Mouse (Mus musculus): ENCODE data around the gene Edn3. TPM values are rescaled to one million over a fixed set of nuclear protein-coding genes. Genes with fewer than 3 reads are reported as not detected.

Edn3 gene
- polyA plus RNA-seq, 1 experiment from 2014 or later, result 26.5 TPM

DNA sequence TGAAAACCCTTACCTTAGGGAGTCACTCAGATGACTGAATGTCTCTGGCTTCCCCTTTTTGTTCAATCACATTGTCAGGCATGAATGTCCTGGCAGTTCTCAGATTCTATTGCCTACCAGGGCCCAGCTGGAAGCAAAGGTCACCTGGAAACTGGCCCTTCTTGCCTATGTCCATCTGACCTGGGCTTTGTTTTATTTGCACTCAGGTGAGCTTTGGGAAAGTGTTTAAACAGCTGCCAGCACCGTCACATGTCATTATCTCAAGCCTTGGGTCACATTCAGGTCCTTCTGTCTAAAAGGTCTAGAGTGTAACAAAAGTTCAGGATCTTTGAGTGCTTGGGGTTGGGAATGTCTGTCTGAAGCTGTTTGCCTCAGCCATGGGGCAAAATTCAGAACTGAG lies 43.2 kb downstream of the Edn3 start:
- Histone ChIP-seq H3K27me3 (replicated peaks; ENCODE audit: insufficient read depth, low read length) (no peaks in the 10 kb centered on the region), H3K27ac (ENCODE audit: low read length) (no peak overlapping the region), H3K36me3 (ENCODE audit: insufficient read depth, low read length) (no peaks in the 10 kb centered on the region), H3K9me3 (ENCODE audit: low read length) (no peaks in the 10 kb centered on the region), H3K4me1 (ENCODE audit: insufficient read depth, low read depth, low read length) (no peaks in the 10 kb centered on the region), H3K4me2 (replicated peaks; ENCODE audit: low read depth, low read length) (no peak overlapping the region), H3K4me3 (ENCODE audit: low read depth, low read length) (no peak overlapping the region), H3K9ac (replicated peaks; ENCODE audit: low read depth) (no peak overlapping the region)
- WGBS, result 43% methylated on average over 1 of the region's 1 CpGs
- ATAC-seq (no peak), DNase-seq (ENCODE audit: low spot score) (no peak)
- TF ChIP-seq CTCF (IDR thresholded peaks at IDR 0.05), result no peak
- TF ChIP-seq EP300 (IDR thresholded peaks at IDR 0.05), result no peak

DNA sequence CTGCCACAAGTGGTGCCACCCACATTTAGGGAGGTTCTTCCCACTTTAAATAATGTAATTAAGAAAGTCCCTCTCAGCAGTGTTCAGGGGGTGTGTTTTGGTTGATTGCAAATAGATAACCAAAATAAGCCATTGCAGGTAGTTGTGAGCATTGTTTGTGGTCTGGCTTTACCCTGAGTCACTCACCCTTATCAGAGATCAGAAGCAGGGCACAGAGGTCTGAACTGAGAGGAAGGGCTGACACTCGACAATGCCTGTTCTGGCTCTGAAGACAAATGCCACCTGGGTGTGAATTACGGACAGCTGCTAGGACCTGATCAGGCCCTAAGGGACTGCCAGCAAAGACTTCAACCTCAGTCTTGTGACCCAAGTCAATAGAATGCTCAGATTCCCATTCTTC lies 47.5 kb downstream of the Edn3 start:
- WGBS, result 45% methylated on average over 2 of the region's 2 CpGs
- DNase-seq (ENCODE audit: low spot score), result no peak
- Histone ChIP-seq H3K36me3 (ENCODE audit: insufficient read depth, low read length) (no peaks in the 10 kb centered on the region), H3K4me3 (ENCODE audit: low read depth, low read length) (no peak overlapping the region), H3K9ac (replicated peaks; ENCODE audit: low read depth) (no peak overlapping the region), H3K27ac (ENCODE audit: low read length) (no peak overlapping the region), H3K4me1 (ENCODE audit: insufficient read depth, low read depth, low read length) (no peaks in the 10 kb centered on the region), H3K4me2 (replicated peaks; ENCODE audit: low read depth, low read length) (no peak overlapping the region), H3K9me3 (ENCODE audit: low read length) (no peaks in the 10 kb centered on the region), H3K27me3 (replicated peaks; ENCODE audit: insufficient read depth, low read length) (no peaks in the 10 kb centered on the region)
- TF ChIP-seq EP300 (IDR thresholded peaks at IDR 0.05) (no peak), CTCF (IDR thresholded peaks at IDR 0.05) (no peak)
- ATAC-seq, result no peak

- no peak overlapping the region for H3K9ac ChIP-seq (replicated peaks; ENCODE audit: low read depth)
- 37% methylated on average over 4 of the region's 4 CpGs for WGBS
- TF ChIP-seq EP300 (IDR thresholded peaks at IDR 0.05) (no peak), CTCF (IDR thresholded peaks at IDR 0.05) (no peak)
- ATAC-seq (no peak), DNase-seq (ENCODE audit: low spot score) (no peak)
- no peak overlapping the region for H3K4me3 ChIP-seq (ENCODE audit: low read depth, low read length)
- no peaks in the 10 kb centered on the region for H3K4me1 ChIP-seq (ENCODE audit: insufficient read depth, low read depth, low read length)
- no peaks in the 10 kb centered on the region for H3K9me3 ChIP-seq (ENCODE audit: low read length)
- no peaks in the 10 kb centered on the region for H3K36me3 ChIP-seq (ENCODE audit: insufficient read depth, low read length)
- no peak overlapping the region for H3K4me2 ChIP-seq (replicated peaks; ENCODE audit: low read depth, low read length)
- no peaks in the 10 kb centered on the region for H3K27me3 ChIP-seq (replicated peaks; ENCODE audit: insufficient read depth, low read length)
- no peak overlapping the region for H3K27ac ChIP-seq (ENCODE audit: low read length)
Measured at GRCm38 (mm10) chr2:174809296-174809695, 48.9 kb downstream of the Edn3 start.

- Histone ChIP-seq H3K27me3 (replicated peaks; ENCODE audit: insufficient read depth, low read length) (no peaks in the 10 kb centered on the region), H3K4me3 (ENCODE audit: low read depth, low read length) (no peak overlapping the region), H3K36me3 (ENCODE audit: insufficient read depth, low read length) (no peaks in the 10 kb centered on the region), H3K9ac (replicated peaks; ENCODE audit: low read depth) (no peak overlapping the region), H3K4me1 (ENCODE audit: insufficient read depth, low read depth, low read length) (no peaks in the 10 kb centered on the region), H3K27ac (ENCODE audit: low read length) (no peak overlapping the region), H3K9me3 (ENCODE audit: low read length) (no peaks in the 10 kb centered on the region), H3K4me2 (replicated peaks; ENCODE audit: low read depth, low read length) (no peak overlapping the region)
- peak; percentile 11 for DNase-seq (ENCODE audit: low spot score)
- WGBS, result 21% methylated on average over 11 of the region's 11 CpGs
- TF ChIP-seq CTCF (IDR thresholded peaks at IDR 0.05) (no peak), EP300 (IDR thresholded peaks at IDR 0.05) (peak; percentile 41; the same call in 1 of the 2 replicates)
- ATAC-seq, result peak; percentile 62
Measured at GRCm38 (mm10) chr2:174813306-174813705, 52.9 kb downstream of the Edn3 start.

GRCm38 (mm10) chr2:174816163-174816562 lies 55.7 kb downstream of the Edn3 start:
- H3K4me1 ChIP-seq (ENCODE audit: insufficient read depth, low read depth, low read length), result no peaks in the 10 kb centered on the region
- no peaks in the 10 kb centered on the region for H3K36me3 ChIP-seq (ENCODE audit: insufficient read depth, low read length)
- no peak for DNase-seq (ENCODE audit: low spot score)
- no peak overlapping the region for H3K4me2 ChIP-seq (replicated peaks; ENCODE audit: low read depth, low read length)
- no peaks in the 10 kb centered on the region for H3K27me3 ChIP-seq (replicated peaks; ENCODE audit: insufficient read depth, low read length)
- H3K9ac ChIP-seq (replicated peaks; ENCODE audit: low read depth), result no peak overlapping the region
- no peaks in the 10 kb centered on the region for H3K9me3 ChIP-seq (ENCODE audit: low read length)
- H3K27ac ChIP-seq (ENCODE audit: low read length), result no peak overlapping the region
- TF ChIP-seq EP300 (IDR thresholded peaks at IDR 0.05) (no peak), CTCF (IDR thresholded peaks at IDR 0.05) (no peak)
- 91% methylated on average over 2 of the region's 2 CpGs for WGBS
- H3K4me3 ChIP-seq (ENCODE audit: low read depth, low read length), result no peak overlapping the region
- no peak for ATAC-seq

DNA sequence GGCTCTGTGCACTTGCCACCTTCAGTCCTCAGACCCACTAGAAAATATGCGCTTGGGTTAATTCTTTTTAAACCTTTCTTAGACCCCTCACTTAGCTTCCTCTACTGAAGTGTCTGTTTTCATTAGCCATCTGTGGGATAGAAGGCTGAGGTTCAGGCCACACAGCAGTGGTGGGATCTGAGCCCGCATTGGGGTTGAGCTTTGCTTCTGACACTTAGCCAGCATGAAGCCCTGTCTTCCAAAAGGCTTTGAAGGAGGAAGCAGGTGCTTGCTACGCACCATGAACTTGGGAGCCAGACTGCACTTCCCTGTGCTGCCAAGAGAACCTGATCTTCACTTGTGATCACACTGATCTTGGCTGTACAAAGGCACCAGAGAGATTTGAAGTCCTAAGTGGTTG lies 59.9 kb downstream of the Edn3 start:
- TF ChIP-seq EP300 (IDR thresholded peaks at IDR 0.05) (no peak), CTCF (IDR thresholded peaks at IDR 0.05) (no peak)
- Histone ChIP-seq H3K27me3 (replicated peaks; ENCODE audit: insufficient read depth, low read length) (no peaks in the 10 kb centered on the region), H3K4me3 (ENCODE audit: low read depth, low read length) (no peak overlapping the region), H3K36me3 (ENCODE audit: insufficient read depth, low read length) (no peaks in the 10 kb centered on the region), H3K4me1 (ENCODE audit: insufficient read depth, low read depth, low read length) (no peaks in the 10 kb centered on the region), H3K9me3 (ENCODE audit: low read length) (no peaks in the 10 kb centered on the region), H3K27ac (ENCODE audit: low read length) (no peak overlapping the region), H3K9ac (replicated peaks; ENCODE audit: low read depth) (no peak overlapping the region), H3K4me2 (replicated peaks; ENCODE audit: low read depth, low read length) (no peak overlapping the region)
- WGBS, result 77% methylated on average over 3 of the region's 3 CpGs
- no peak for DNase-seq (ENCODE audit: low spot score)
- no peak for ATAC-seq

DNA sequence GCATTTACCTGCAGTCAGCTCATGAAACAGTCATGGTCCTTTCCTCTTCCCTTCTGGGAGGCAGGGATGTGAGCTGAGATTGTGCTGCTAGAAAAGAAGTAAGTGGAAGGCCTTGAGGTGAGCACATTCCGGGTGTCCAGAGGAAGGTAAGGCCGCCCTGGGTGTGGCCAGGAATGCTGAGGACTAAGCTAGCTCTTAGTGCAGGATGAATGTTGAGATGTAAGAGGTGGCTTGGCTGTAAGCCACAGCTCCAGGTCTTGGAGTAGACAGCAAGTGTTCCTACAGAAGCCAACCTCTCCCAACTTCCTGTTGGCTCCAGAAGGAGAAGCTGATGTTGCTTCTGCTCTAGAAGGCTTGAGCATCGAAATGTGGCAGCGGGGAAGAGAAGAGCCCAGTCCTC lies 67.4 kb downstream of the Edn3 start:
- Histone ChIP-seq H3K4me1 (ENCODE audit: insufficient read depth, low read depth, low read length) (no peaks in the 10 kb centered on the region), H3K9me3 (ENCODE audit: low read length) (no peaks in the 10 kb centered on the region), H3K4me3 (ENCODE audit: low read depth, low read length) (no peak overlapping the region), H3K9ac (replicated peaks; ENCODE audit: low read depth) (no peak overlapping the region), H3K27me3 (replicated peaks; ENCODE audit: insufficient read depth, low read length) (no peaks in the 10 kb centered on the region; the same call in 1 of the 2 replicates), H3K4me2 (replicated peaks; ENCODE audit: low read depth, low read length) (no peak overlapping the region), H3K36me3 (ENCODE audit: insufficient read depth, low read length) (no peaks in the 10 kb centered on the region), H3K27ac (ENCODE audit: low read length) (peak overlapping the region; percentile 79)
- ATAC-seq, result peak; percentile 98
- 66% methylated on average over 4 of the region's 4 CpGs for WGBS
- peak; percentile 95 for DNase-seq (ENCODE audit: low spot score)
- TF ChIP-seq CTCF (IDR thresholded peaks at IDR 0.05) (no peak), EP300 (IDR thresholded peaks at IDR 0.05) (peak; percentile 87)
